Mouse (Mus musculus) lung, postnatal 36 days (tissue): ENCODE data around the gene Dctpp1.

Experiments
- DNase-seq: peaks from one replicate; pipeline ENCODE4 v3.0.0; 2022; ENCODE audit warnings: mixed read lengths

Gene Dctpp1

DNA sequence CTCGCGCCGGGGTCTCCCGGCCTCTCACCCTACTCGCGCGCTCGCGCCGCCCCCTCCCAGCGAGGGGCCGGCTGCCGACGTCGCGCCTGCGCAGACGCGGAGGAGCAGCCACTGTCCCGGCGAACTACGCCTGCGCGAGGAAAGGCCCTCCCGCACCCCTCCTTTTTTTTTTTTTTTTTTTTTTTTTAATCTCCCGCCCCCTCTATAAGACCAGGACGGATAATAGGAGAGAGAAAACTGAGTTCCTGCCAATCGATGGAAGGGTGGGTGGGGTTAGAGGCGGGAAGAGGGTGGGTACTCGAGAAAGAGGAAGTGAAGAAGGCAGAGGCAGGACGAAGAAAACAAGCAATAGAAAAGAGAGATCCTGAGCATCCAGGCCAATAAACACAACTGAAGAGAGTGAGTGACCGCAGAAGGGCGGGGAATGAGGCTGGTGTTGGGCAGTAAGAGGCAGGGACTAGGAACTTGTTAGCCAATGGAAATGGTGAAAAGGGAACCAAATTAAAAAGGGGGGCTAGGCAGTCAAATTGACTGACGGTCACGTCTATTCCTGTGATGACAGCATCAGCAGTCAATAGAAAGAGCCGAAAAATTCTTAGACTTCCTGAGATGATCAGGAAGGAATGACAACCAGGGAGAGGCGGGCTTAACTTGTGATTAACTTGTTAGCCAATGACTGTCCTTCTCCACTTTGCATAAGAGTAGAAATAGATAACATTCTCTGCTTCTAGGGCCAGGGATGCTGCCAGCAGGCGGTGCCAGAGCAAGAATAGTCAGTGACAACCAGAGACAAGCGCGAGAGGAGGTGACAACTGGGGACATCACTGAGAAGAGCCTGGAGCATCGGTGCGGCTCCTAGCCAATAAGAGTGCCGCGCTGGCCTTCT, 51.7 kb downstream of the Dctpp1 start, which contains the start of gene Mylpf:
Mylpf (plus strand) TSS at position 338 of the 886 bp plus-strand sequence.
- DNase-seq: peak; percentile 98

DNA sequence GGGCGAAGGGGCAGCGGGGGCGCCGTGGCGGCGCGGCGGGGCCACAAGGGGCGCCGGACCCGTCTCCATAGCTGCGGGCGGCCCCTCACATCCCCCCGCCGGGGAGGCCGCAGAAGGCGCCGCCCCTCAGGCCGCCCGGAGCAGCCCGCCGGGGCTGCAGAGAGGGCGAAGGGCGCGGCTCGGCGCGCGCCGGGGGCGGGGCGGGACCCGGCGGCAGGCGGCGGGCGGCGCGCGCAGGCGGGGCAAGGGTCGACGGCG, 52.3 kb downstream of the Dctpp1 start, which contains the start of gene Tbc1d10b:
Tbc1d10b (minus strand) TSS at position 174 of the 258 bp plus-strand sequence.
- no peak for DNase-seq

DNA sequence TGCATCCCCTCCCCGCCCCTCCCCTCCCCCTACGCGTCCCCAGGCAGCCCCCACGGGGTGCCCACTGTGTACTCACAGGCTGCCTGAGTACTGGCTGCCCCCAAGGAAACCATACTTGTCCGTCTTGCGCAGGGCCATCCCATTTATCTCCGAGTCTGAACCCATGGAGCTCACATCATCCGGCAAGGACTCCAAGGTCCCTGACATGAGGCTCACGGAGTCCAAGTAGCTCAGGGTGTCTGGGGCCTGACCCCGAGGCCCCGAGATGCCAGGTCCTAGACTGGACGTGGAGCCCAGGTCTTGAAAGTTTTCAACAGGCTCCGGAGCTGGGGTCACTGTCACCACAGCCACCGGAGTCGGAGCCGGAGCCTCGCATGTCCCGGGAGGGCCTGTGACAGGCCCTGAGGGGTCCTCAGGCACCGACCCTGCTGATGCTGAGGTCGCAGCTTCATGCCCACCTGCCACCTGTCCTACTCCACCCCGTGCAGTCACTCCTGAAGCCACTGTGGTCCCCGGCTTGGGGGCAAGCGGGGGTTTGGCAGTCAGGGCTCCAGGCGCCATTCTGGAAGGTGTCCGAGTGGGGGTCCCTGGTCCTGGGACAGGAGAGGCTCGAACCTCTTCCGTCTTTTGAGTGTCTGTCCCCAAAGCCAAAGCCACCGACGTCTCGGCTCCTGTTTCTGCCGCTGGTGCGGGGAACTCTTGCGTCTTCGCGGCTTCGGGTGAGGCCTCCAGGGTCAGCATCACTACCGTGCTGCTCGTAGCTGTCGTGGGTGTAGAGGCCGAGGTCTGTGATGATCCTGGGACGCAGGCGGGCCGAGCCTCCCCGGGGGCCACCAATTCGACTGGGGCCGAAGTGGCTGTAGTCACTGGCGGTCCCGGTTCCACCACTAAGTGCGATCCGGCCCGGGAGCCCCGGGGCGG, 52.9 kb downstream of the Dctpp1 start:
- DNase-seq: no peak
